Mouse (Mus musculus) adrenal gland, adult (tissue): ENCODE measurements around the gene Vmn1r74.
"Not testable (repeated sequence)": the region's sequence is repeated elsewhere in the genome, so short reads cannot be mapped to it uniquely, and the experiment has no call there.

ENCODE experiments used
- DNase-seq, 2 experiments: peaks; one replicate each; pipeline ENCODE4 v3.0.0; 2022 to 2023; ENCODE audit warnings: low spot score in 1 of 2; ENCODE audit not compliant: inconsistent age in 2 of 2

The Vmn1r74 gene

GRCm38 (mm10) chr7:11833680-11834079, at the start of gene Vmn1r74:
TSS of gene Vmn1r74 (plus strand) at chr7:11833980.
- no peak for DNase-seq

- no peak for DNase-seq
Measured at GRCm38 (mm10) chr7:11813751-11814150, 20.0 kb upstream of the Vmn1r74 start.

GRCm38 (mm10) chr7:11822166-11822565, 11.6 kb upstream of the Vmn1r74 start:
- no peak for DNase-seq

- DNase-seq: not testable (repeated sequence)
Measured at GRCm38 (mm10) chr7:11823246-11823645, 10.5 kb upstream of the Vmn1r74 start.

- DNase-seq: no peak
Measured at GRCm38 (mm10) chr7:11874330-11874729, 40.5 kb downstream of the Vmn1r74 start, which contains the start of gene Vmn1r75. TSS of gene Vmn1r75 (plus strand) at chr7:11874630.
